Mouse (Mus musculus) naive thymus-derived CD4-positive, alpha-beta T cell, adult 2 months (primary cell): Measurements from ENCODE around the gene Galr3.
"Not testable (repeated sequence)": the region's sequence is repeated elsewhere in the genome, so short reads cannot be mapped to it uniquely, and the experiment has no call there.

Experiments used
- DNase-seq: peaks from one replicate; pipeline ENCODE4 v3.0.0-alpha.2; 2011; ENCODE audit warnings: low read depth

Galr3 gene

DNA sequence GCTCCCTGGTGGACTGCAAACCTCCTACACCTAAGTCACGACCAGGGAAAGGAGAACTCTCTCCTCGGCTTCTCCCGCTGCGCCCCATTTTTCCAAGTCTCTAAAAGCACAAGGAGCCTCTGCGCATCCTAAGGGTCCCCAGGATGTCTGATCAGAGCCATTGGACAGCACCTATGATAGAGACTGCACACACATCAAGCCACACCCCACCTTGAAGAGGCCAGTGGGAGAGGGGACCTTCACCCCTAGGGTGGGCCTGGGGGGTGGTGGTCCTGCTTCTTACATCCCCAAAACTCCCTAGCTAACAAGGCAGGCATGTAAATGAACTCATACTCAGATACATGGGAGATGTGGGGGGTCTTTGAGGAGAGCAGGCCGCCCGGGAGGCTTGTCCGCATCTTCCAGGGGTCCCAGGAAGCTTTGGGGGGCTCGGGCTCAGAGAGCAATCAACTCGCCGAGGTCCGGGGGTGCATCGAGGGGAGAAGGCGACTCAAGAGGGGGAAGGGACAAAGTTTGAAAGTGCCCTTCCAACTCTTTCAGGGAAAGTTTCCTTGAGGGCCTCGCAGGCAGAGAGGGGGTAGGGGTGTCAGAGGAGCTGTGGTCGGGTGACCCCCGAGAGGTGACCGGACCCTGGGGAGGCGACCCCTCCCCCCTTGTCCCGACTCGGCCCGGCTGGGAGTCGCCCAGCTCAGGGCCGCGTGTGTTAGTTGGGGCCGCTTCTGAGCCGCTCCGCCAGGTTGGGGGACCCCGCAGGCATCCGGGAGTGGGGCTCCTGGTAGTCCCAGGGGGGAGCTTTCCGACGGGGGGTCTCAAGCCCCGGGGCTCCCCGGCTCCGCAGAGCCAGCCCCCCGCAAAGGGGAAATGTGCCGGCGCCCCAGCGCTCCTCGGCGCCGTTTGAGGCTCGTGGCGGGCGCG, 14.1 kb upstream of the Galr3 start:
- DNase-seq = peak; percentile 41

DNA sequence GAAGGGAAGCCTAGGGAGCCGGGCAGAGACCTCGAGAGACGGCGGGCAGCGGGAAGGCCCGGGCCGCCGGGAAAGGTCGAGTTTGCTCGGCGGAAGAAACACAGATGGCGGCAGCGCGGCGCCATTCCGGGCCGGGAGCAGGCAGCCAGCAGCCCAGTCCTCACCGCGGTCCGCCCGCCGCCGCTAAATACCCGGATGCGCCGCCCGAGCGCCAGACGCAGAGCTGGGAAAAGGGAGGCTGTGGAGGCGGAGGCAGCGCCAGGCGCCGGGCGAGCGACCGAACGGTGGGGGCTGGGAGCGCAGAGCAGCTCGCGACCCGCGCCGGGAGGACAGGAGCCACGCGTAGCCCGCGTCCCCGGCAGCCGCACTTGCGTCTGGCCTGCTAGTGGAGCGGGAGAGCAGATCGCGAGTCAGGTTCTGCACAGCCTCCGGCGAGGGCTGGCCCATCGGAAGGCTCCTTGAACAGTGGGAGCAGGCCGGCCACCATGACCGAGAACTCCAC, 13.4 kb upstream of the Galr3 start, which contains the start of gene H1f0:
Gene H1f0, plus strand, starts transcription at position 214 of the 502 bp plus-strand sequence.
- DNase-seq = peak; percentile 88

DNA sequence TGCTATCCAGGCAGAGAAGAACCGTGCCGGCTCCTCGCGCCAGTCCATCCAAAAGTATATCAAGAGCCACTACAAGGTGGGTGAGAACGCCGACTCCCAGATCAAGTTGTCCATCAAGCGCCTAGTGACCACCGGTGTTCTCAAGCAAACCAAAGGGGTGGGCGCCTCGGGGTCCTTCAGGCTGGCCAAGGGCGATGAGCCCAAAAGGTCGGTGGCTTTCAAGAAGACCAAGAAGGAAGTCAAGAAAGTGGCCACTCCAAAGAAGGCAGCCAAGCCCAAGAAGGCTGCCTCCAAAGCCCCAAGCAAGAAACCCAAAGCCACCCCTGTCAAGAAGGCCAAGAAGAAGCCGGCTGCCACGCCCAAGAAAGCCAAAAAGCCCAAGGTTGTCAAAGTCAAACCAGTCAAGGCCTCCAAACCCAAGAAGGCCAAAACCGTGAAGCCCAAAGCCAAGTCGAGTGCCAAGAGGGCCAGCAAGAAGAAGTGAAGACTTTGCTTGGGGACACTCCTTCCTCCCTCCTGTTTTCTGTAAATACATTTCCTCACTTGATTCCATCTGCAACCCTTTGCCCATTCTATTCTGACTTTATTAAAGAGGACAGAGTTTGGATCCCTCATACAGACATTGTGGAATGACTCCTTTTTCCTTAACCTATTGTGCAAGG, 12.7 kb upstream of the Galr3 start:
- peak; percentile 44 for DNase-seq

DNA sequence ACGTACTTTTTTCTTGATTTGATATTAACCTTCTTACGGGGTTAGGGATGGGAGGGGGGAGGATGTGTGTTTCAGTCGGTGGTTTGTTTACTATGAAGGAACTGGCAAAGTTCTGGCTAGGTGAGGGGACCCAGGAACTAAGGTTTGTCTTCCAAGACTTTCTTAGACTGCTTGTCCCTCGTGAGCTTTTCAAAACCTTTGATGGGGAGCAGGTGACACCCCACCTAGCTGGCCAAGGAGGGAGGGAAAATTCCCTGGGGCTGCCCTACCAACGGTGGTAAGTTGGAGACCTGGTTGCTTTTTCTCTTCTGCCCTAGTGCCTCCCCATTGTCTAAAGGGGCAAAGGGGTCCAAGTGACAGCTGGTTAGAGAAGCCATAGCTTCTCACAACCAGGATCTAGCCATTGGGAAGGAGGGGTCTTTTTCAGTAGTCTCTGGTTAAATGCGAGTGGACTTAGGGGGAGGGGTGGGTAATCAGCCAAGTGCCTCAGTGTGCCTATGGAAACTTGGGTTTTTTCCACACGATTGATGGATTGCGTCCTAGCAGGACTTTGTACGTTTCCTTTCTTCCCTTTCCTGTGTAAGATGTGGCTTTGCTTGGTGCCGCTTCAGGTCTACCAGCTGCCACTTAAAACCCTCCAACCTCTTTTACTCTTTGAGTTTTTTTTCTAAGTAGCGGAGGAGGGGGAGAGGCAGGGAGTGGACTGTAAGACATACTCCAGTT, 12.0 kb upstream of the Galr3 start:
- peak; percentile 66 for DNase-seq

DNA sequence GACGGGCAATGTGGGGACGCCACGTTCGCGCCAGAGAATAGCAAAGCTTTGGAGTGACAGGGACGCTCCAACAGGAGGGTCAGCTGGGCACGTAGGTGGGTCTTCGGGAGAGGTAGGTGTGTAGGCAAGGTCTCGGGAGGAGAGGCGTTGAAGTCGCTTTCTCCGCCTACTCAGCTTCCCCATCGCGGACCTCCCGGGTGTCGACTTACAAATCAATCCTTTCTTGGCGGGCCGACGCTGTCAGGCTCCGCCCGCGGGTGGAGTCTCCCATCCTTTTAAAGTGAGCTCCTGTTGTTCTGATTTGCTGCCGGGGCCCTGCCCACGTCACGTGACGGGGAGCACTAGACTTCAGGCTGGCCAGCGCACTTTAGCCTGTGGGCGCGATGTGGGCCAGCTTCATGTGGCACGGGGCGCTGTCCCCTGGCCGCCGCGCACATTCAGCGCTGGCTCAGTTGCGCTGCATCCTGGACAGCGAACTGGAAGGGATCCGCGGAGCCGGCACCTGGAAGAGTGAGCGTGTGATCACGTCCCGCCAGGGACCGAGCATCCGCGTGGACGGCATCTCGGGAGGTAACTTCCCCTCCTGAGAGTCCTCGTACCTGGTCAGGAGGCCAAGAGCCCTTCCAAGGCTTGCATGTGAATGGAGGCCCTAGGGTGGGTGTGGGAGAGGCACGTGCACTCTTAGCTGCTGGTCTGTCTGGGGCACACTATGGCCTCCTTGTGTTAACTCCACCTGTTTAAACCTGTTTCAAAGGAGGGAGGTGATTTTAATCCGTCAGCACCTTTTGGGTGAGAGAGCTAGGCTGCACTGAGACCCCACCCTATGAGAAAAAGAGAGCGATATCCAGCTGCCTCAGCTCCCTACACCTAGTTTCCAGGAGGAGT, 10.9 kb upstream of the Galr3 start:
- peak; percentile 85 for DNase-seq

DNA sequence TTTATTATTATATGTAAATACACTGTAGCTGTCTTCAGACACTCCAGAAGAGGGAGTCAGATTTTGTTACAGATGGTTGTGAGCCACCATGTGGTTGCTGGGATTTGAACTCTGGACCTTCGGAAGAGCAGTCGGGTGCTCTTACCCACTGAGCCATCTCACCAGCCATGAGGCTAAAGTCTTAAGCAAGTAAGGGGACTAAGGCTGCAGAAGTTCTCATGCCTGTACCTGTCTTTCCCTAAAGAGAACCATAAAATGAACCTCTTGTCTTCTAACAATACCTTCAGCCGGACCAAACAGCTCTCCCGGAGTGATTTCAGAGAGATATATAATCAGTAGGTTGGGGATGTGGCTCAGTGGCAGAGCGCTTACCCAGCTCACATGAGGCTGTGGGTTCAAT, 9.8 kb upstream of the Galr3 start:
- not testable (repeated sequence) for DNase-seq

DNA sequence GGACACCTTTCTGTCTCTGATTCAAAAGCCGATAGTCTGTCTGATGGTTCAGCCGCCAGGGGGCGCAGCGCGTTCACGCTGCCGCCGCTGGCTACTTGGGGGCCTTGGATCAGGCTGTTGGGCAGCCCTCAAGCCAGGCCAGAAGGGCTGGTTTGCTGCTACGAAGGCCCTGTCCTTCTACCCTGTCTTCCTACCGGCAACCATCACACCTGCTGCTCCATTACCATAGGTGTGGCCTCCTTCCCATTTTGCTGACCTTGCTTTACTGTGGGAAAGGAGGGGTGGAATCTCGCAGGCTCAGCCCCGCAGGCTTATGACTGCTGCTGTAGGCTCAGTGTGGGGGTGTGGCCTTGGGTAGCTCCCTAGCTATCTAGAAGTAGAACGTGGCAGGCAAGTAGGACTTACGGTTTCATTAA, 3.8 kb upstream of the Galr3 start:
- DNase-seq = peak; percentile 85

DNA sequence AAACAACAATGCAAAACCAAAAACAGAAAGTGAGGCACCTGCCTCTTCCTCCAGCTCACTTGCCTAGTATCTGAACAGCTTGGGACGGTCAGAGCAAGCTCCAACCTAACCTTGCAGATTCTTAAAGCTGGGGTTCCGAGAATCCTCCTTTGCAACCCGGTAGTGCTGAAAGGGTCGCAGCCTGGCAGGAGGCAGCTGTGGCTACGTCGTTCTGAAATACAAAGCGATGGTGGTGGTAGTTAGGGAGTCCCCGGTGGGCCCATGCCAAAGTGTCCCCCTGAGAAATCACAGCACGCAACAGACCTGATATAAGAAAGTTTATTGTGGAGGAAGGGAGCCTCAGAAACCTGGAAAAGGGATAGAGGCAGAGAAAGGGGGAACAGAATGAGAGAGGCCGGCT, 3.4 kb upstream of the Galr3 start:
- no peak for DNase-seq

DNA sequence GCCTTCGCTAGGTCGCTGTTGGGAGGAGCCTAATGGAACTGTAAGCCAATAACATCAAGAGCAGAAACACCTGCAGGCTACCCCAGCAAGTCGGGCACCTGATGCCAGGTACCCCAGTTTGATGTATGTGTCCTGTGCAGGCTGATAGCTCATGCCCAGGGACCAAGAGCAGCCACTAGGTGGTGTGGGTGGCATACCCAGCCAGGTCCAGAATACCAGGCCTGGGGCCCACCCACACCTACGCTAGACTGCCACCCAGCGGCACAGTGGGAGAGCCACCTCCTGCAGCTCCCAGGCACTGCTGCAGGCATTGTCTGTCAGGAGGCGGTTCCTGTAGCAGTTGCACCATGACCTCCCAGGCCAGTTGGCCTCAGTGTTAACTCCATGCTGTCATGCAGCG, 2.8 kb upstream of the Galr3 start:
- peak; percentile 96 for DNase-seq

DNA sequence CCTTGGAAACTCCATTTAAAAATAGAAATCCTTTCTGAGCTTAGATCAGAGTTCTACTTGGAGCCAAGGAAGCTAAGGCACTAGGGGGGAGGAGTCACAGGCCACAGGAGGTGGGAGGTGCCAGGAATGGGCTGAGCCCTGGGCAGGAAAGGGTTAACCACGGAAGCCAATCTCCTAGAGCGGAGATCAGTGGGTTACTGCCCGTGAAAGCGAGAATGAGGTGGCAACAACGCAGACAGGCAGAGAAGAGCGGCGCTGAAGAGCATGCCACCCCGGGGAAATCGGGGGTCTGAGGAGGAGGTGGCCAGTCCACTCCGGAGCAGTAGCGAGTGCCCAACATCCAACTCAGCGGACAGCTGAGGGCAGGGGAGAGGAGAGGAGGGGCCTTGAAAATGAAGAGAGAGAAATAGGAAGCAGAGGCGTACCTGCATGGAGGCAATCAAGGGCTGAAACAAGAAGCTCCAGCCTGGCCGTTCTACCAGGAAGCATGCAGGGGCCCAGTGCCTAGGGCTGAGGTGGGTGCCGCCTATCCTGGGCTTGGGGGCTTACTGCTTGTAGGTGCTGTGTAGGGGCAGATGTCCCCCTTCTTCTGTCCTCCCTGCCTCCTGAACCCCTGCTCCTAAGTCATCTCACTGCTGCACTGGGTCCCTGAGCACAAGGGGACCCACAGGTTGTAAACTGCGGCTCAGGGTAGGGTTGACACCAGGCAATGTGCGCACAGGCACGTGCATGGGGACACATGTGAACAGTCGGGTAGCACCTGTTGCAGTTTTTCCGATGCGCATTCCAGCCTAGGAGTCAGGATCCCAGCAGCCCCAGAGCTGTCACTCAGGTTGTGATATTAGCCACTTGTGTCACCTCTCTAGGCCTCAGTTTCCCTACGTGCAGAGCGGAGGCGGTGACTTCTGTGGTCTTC, 926 bp upstream of the Galr3 start:
- peak; percentile 54 for DNase-seq

DNA sequence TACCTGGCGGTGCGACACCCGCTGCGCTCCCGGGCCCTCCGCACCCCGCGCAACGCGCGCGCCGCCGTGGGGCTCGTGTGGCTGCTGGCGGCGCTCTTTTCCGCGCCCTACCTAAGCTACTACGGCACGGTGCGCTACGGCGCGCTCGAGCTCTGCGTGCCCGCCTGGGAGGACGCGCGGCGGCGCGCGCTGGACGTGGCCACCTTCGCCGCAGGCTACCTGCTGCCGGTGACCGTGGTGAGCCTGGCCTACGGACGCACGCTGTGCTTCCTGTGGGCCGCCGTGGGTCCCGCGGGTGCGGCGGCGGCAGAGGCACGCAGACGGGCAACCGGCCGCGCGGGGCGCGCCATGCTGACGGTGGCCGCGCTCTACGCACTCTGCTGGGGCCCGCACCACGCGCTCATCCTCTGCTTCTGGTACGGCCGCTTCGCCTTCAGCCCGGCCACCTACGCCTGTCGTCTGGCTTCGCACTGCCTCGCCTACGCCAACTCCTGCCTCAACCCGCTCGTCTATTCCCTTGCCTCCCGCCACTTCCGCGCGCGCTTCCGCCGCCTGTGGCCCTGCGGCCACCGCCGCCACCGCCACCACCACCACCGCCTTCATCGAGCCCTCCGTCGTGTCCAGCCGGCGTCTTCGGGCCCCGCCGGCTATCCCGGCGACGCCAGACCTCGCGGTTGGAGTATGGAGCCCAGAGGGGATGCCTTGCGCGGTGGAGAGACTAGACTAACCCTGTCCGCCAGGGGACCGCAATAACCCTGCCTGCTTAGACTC, 1.2 kb downstream of the Galr3 start:
- DNase-seq = peak; percentile 47

DNA sequence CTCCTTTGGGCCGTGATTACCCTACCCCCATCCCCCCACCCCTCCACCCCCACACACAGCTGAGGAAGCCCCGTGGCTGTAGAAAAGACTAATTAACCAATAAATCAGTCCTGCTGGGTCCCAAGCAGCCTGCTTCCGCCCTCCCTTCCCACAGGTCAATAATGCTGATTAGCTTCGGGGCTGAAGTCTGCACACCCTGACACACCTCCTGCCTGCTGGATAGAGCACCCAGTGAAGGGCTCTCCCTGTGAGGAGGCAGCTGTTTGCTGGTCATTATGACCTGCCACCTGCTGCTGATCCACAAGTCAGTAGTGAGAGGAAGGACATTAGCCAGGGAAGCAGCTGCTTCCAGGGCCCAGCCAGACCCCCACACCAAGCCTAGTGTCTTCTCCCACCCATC, 3.2 kb downstream of the Galr3 start:
- DNase-seq = no peak

DNA sequence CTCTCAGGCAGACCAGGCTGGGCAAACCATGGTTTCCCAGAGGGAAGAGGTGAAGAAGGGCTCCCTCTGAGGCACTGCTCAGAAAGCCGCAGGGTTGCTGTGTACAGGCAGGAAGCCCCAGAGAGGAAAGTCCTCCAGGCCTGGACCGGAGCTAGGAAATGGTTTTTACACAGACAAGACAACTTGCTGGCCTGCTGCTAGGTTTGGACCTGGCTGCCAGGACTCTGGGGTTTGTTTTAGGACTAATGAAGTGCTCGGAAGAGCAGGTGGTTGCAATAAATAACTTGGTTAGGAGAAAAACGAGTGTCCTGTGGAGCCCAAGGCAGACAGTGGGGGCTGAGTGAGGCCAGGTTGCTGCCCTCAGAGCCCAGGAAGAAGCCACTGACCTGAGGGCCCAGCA, 6.5 kb downstream of the Galr3 start:
- no peak for DNase-seq

DNA sequence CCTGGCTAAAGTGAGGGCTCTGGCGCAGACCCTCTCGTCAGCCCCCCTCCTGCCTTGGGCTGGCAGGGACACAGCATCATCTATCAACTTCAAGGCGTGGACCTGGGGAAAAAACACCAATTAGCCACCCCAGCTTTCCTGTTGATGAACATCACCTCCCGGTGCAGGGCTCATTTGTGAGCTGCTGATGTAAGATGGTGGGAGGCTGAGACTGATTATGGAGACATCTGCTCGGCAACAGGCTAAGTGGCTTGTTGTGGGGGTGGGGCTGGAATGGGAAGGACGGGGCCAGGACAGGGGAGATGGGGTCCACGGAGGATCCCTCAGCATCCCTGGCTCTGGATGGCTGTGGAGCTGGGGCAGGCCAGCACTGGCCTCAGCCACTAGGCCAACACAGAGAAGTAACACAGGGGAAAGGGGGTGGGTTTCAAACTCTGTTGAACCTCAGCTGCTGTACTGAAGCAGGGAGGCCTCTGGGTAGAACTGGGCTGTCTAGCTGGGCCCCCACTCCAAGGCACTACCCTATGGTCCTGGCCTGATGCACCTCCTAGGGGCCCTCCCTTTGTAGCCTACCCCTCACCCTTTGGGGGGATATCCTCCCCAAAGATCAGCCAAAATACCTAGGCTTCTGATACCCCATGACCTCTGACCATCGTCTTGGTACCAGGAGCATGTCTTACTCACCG, 8.6 kb downstream of the Galr3 start:
- no peak for DNase-seq

DNA sequence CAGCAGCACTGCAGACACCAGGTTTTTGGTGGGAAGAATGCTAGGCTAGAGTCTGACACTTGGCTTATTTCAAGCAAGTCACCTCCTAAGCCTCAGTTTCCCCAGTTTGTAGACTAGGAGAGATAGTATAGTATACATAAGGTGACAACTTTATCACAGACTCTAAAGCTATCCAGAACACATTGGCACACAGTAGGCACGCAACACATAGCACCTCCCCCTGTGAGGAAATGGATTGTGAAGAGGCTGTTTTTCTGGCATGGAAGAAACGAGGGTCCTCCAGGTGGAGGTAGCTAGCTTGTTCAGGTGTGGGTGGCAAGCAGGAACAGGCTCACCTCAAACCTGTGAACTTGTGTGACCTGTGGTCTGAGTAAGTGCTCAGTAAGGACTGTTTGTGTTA, 9.3 kb downstream of the Galr3 start:
- no peak for DNase-seq

DNA sequence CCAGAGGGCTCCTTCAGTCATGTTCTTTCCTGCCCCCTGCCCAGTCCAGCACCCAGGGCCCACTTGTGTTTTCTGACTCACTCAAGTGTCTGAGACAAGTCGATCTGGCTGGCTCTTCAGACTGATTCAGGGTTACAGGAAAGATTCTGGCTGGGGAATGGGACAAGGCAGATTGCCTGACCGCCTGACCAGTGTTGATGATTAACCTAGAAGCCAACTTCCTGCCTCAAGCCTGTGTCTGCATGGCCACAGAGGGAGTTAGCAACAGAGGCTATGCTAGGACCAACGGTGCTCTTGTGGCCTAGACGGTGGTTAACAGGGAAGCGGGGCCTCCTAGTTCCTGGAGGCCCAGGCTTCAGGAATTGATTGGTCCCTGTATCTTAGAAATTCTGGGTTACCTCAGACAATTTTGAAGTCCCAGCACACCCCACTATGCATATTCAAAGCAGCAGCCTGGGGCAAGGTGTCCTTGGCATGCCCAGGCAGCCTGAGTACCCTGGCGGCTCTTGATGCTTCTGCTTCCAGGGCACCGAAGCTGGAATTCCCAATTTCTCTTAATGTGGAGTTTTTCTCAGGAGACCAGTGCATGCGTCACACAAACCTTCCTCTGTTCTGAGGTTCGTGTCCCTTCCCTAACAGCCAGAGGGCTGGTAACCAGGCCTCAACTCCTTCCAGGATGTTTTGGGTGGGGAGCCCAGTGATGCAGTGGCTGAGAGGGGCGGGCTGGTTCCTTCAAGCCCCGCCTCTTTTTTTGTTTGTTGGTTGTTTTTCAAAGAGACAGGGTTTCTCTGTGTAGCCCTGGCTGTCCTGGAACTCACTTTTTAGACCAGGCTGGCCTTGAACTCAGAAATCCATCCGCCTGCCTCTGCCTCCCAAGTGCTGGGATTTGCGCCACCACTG, 10.0 kb downstream of the Galr3 start:
- DNase-seq = no peak

DNA sequence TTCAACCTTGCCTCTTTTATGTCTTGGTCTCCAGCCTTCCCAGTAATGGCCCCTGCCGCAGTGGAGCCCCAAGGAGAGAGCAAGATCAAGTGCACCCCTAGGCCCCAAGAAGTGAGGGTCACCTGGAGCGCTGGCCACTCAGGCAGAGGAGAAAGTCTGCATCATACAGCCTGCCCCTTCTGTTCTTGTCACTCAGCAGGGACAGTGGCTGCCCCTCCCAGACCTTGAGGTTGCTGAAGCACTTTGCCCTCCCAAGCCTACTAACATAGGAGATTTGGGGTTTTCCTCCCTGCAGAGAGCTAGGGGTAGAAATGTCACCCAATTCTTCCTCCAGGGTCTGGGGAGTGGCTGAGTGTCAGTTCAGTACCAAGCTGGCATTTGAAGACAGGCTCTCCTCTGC, 10.7 kb downstream of the Galr3 start:
- DNase-seq = no peak

DNA sequence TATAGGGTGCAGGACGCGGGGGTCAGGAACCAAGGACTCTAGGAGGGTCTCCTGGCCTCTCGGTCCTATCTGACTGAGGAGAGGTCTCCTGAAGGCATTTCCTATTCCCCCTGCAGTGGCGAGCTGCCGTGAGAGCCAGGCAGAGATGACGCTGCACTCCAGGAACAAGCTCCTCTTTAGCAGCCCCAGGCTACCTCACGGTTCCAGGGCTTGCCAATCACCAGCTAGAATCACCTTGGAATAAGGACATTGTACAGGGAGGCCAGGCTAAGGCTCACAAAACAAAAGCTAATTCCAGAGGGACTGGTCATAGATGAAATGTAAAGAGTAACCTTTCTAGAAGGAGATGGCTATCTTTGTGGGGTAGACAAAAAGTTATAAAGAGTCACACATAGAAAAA, 14.9 kb downstream of the Galr3 start:
- no peak for DNase-seq
